Mouse (Mus musculus) kidney, adult 2 months (tissue): Measurements from ENCODE around the gene Muc5b.

Source experiments
- CTCF ChIP-seq: fragments of 200-500 bp; conservative IDR thresholded peaks from 2 replicates; pipeline ENCODE4 v1.5.1; 2011; ENCODE audit warnings: low read depth, mild to moderate bottlenecking, control low read depth, low read length, moderate library complexity, mixed read lengths; ENCODE audit not compliant: insufficient read depth, insufficient read length
- POLR2A ChIP-seq: fragments of 200-500 bp; IDR thresholded peaks from one replicate; pipeline ENCODE4 v1.6.1; 2011; ENCODE audit warnings: low read depth, low read length, control low read depth

GRCm38 (mm10) chr7:141813321-141813720 is 25.5 kb upstream of the Muc5b start:
- TF ChIP-seq CTCF: no peak
- TF ChIP-seq POLR2A: no peak
